Mouse (Mus musculus) brain, adult 2 months (tissue): ENCODE measurements around the gene Blnk.

Experiments
- DNase-seq: peaks from one replicate; pipeline ENCODE4 v3.0.0; 2011; ENCODE audit warnings: low read depth, low spot score

The Blnk gene

GRCm38 (mm10) chr19:40964936-40965850 is 29.1 kb downstream of the Blnk start:
- no peak for DNase-seq

- DNase-seq, result no peak
Observed at GRCm38 (mm10) chr19:40964367-40964891, 29.9 kb downstream of the Blnk start.

GRCm38 (mm10) chr19:40962988-40963387 is 31.3 kb downstream of the Blnk start:
- peak; percentile 37 for DNase-seq

GRCm38 (mm10) chr19:40958981-40959380 is 35.4 kb downstream of the Blnk start:
- DNase-seq, result no peak

GRCm38 (mm10) chr19:40946937-40947577 is 47.3 kb downstream of the Blnk start:
- DNase-seq, result peak; percentile 44

- DNase-seq, result no peak
Observed at GRCm38 (mm10) chr19:40943552-40943951, 50.8 kb downstream of the Blnk start.

- DNase-seq, result no peak
Observed at GRCm38 (mm10) chr19:40936038-40936437, 58.3 kb downstream of the Blnk start.

GRCm38 (mm10) chr19:40935376-40935775 is 59.0 kb downstream of the Blnk start:
- DNase-seq, result no peak

- DNase-seq, result no peak
Observed at GRCm38 (mm10) chr19:40931581-40932369, 62.6 kb downstream of the Blnk start.

- no peak for DNase-seq
Observed at GRCm38 (mm10) chr19:40895393-40895703, 99.0 kb downstream of the Blnk start.

- DNase-seq, result peak; percentile 97
Observed at GRCm38 (mm10) chr19:40894519-40895392, 99.6 kb downstream of the Blnk start, which contains the start of gene Zfp518a. Zfp518a (plus strand) TSS chr19:40894705.

GRCm38 (mm10) chr19:40894071-40894506 is 100.2 kb downstream of the Blnk start:
- DNase-seq, result no peak

GRCm38 (mm10) chr19:40888887-40889286 is 105.4 kb downstream of the Blnk start:
- no peak for DNase-seq

GRCm38 (mm10) chr19:40881700-40882099 is 112.6 kb downstream of the Blnk start:
- DNase-seq, result no peak
